Mouse (Mus musculus) heart, adult 2 months (tissue): ENCODE results near the gene 4930451I11Rik. TPM values are rescaled to one million over a fixed set of nuclear protein-coding genes. Genes with fewer than 3 reads are reported as not detected.

Source experiments
- DNase-seq, 2 experiments: peaks; one replicate each; pipeline ENCODE4 v3.0.0; 2021
- H3K27ac ChIP-seq: fragments of 200-600 bp; 2 replicates; pipeline ENCODE4 v1.8.1; 2022
- H3K27me3 ChIP-seq: fragments of 200-500 bp; 2 replicates; pipeline ENCODE4 v1.6.1; 2012; ENCODE audit warnings: mild to moderate bottlenecking, low read length, inconsistent platforms, mixed read lengths; ENCODE audit not compliant: control insufficient read depth, insufficient read depth
- H3K36me3 ChIP-seq: fragments of 200-500 bp; 2 replicates; pipeline ENCODE4 v1.6.1; 2012; ENCODE audit warnings: low read length, inconsistent platforms; ENCODE audit not compliant: control insufficient read depth, insufficient read depth
- H3K4me1 ChIP-seq: fragments of 200-500 bp; 2 replicates; pipeline ENCODE4 v1.6.1; 2011; ENCODE audit warnings: low read length; ENCODE audit not compliant: control insufficient read depth, insufficient read depth
- H3K4me3 ChIP-seq: fragments of 200-600 bp; 2 replicates; pipeline ENCODE4 v1.8.1; 2022
- H3K79me2 ChIP-seq: fragments of 200-500 bp; replicated peaks from 2 replicates; pipeline ENCODE4 v1.6.1; 2012; ENCODE audit warnings: mild to moderate bottlenecking, inconsistent platforms, low read length, moderate library complexity, mixed read lengths; ENCODE audit not compliant: control insufficient read depth, insufficient read depth
- H3K9ac ChIP-seq: fragments of 200-500 bp; 2 replicates; pipeline ENCODE4 v1.6.1; 2012; ENCODE audit warnings: low read depth, mild to moderate bottlenecking, control low read depth, inconsistent platforms, low read length, mixed read lengths
- CTCF ChIP-seq: fragments of 200-600 bp; IDR thresholded peaks from 2 replicates; pipeline ENCODE4 v1.8.1; 2022; ENCODE audit warnings: antibody characterized with exemption, mild to moderate bottlenecking, moderate library complexity
- EP300 ChIP-seq: fragments of 200-500 bp; IDR thresholded peaks from 2 replicates; pipeline ENCODE4 v1.6.1; 2011; ENCODE audit warnings: low read depth, low read length, control low read depth; ENCODE audit not compliant: insufficient read depth
- POLR2A ChIP-seq: fragments of 200-500 bp; IDR thresholded peaks from 2 replicates; pipeline ENCODE4 v1.6.1; 2011; ENCODE audit warnings: mild to moderate bottlenecking, low read depth, low read length, control low read depth; ENCODE audit not compliant: insufficient read depth
- WGBS: fragments of 180-500 bp; shearing (Covaris S2); methylation state at CpG from one replicate; pipeline ENCODE4 v1.1.7; 2018; 5-methylcytosine and 5-hydroxymethylcytosine counted together
- intact Hi-C: fragments of 180-260 bp; cut with DNase I; formaldehyde crosslinking; loops from one replicate; pipeline ENCODE4 v1.15.1; 2025
- polyA plus RNA-seq: library from polyadenylated mRNA; depleted of rRNA; stranded (reverse); fragments of >200 nt; gene quantifications from 2 replicates; pipeline ENCODE4 v1.2.3, GENCODE M21; 2012; rRNA removed
- total RNA-seq, 2 experiments: library from RNA; stranded (reverse); gene quantifications; 2 replicates each; pipeline ENCODE4 v1.2.3; 2021

Gene 4930451I11Rik
- total and polyA plus RNA-seq, 3 experiments, result not detected

- no peak for DNase-seq
- H3K9ac ChIP-seq, result no peak overlapping the region
- no peaks in the 10 kb centered on the region for H3K36me3 ChIP-seq
- no peak overlapping the region for H3K4me3 ChIP-seq
- TF ChIP-seq CTCF (no peak), POLR2A (no peak), EP300 (no peak)
- H3K27me3 ChIP-seq, result no peaks in the 10 kb centered on the region
- WGBS, result 69% methylated on average over 7 of the region's 7 CpGs
- intact Hi-C loops, result loop anchor here (5.0 kb wide), 1 partner anchor 78 kb away; the partner anchor contains the start of genes Hirip3 and Ino80e
- no peaks in the 10 kb centered on the region; the same call in 1 of the 2 replicates for H3K79me2 ChIP-seq
- no peak overlapping the region for H3K27ac ChIP-seq
- H3K4me1 ChIP-seq, result peaks cover 2% of the 10 kb centered on the region; the same call in 1 of the 2 replicates
These were observed 47.0 kb downstream of the 4930451I11Rik start for GRCm38 (mm10) chr7:126784469-126784868.

- intact Hi-C loops, result loop anchor here (5.0 kb wide), 1 partner anchor 80 kb away; the partner anchor contains the start of genes Hirip3 and Ino80e
- 72% methylated on average over 13 of the region's 13 CpGs for WGBS
- TF ChIP-seq EP300, result no peak
- TF ChIP-seq CTCF, result no peak
- TF ChIP-seq POLR2A, result no peak
- Histone ChIP-seq H3K9ac (no peak overlapping the region), H3K36me3 (peaks cover 5% of the 10 kb centered on the region), H3K79me2 (0 out of 2 replicates have a peak, but pooled peaks cover under 1% of the 10 kb centered on the region), H3K4me3 (no peak overlapping the region), H3K27me3 (no peaks in the 10 kb centered on the region), H3K27ac (no peak overlapping the region), H3K4me1 (peaks cover 9% of the 10 kb centered on the region)
- no peak for DNase-seq
These were observed 48.7 kb downstream of the 4930451I11Rik start for GRCm38 (mm10) chr7:126782693-126783092.

- Histone ChIP-seq H3K27me3 (no peaks in the 10 kb centered on the region), H3K4me1 (peaks cover 11% of the 10 kb centered on the region), H3K79me2 (peaks cover 5% of the 10 kb centered on the region), H3K27ac (peak overlapping the region; percentile 36; the same call in 1 of the 2 replicates), H3K9ac (no peak overlapping the region), H3K36me3 (peaks cover 5% of the 10 kb centered on the region), H3K4me3 (no peak overlapping the region)
- no peak for DNase-seq
- intact Hi-C loops, result loop anchor here (2.0 to 5.0 kb wide), 2 partner anchors 17 to 80 kb away; partner anchors contain the start of genes Hirip3 and Ino80e
- no peak for TF ChIP-seq CTCF
- TF ChIP-seq EP300, result no peak
- TF ChIP-seq POLR2A, result no peak
- whole genome bisulfite sequencing, result 57% methylated on average over 11 of the region's 11 CpGs
These were observed 49.6 kb downstream of the 4930451I11Rik start for GRCm38 (mm10) chr7:126781661-126782370.

DNA sequence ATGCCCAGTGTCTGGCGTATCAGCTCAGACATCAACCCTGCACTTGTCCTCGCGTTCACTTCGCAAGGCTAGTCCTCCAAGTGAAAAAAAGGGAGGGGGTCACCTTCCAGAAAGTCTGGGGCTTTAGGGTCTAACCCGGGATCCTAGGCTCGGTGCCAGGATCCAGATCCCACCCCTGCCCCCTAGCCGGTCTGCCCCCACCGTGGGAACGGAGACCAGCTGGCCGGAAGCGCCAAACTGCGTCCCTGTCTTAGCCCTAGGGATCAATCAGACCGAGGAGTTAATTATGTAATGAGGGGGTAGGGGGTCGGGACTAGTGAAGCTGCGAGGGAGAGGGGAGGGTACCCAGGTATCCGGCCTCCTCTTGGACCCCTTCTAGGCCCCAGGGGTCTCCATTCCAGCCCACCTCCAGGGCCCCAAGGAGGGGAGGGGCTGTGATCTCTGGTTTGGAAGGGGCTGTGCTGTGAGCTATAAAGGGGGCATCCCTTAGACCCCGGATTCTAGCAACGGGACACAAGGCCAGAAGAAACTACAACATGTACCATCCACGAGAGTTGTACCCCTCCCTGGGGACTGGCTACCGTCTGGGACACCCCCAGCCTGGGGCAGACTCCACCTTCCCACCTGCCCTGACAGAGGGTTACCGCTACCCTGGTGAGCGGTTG is 50.3 kb downstream of the 4930451I11Rik start, which contains the start of gene Tbx6:
Tbx6 (plus strand) TSS at position 513 of the 665 bp plus-strand sequence.
- no peak for TF ChIP-seq POLR2A
- TF ChIP-seq CTCF, result no peak
- no peak for TF ChIP-seq EP300
- H3K27ac ChIP-seq, result peak within 1 kb of the TSS; percentile 50
- peak within 1 kb of the TSS; percentile 49 for H3K4me3 ChIP-seq
- peaks cover 11% of the 10 kb centered on the region for H3K4me1 ChIP-seq
- H3K9ac ChIP-seq, result peak within 1 kb of the TSS; percentile 36
- DNase-seq, result no peak
- peaks cover 5% of the 10 kb centered on the region for H3K36me3 ChIP-seq
- H3K79me2 ChIP-seq, result peaks cover 5% of the 10 kb centered on the region
- H3K27me3 ChIP-seq, result no peaks in the 10 kb centered on the region
- WGBS, result 10% methylated on average over 22 of the region's 22 CpGs
- intact Hi-C loops, result loop anchor here (2.0 to 5.0 kb wide), 2 partner anchors 18 to 81 kb away; partner anchors contain the start of genes Hirip3 and Ino80e

Other genes starting within 250 kb of the 4930451I11Rik start
Only the 30 nearest of the 32 such genes appear.
- gene Il27, start 236.7 kb downstream of the 4930451I11Rik start, total RNA-seq, result not detected
- not detected in 2 replicates for gene Il27, start 236.7 kb downstream of the 4930451I11Rik start, polyA plus RNA-seq
- 1 to 10 TPM; 4.8 to 6.5 TPM for gene Nupr1, start 200.8 kb downstream of the 4930451I11Rik start, total RNA-seq
- 10.5 and 13.9 TPM in 2 replicates for gene Nupr1, start 200.8 kb downstream of the 4930451I11Rik start, polyA plus RNA-seq
- 10 to 100 TPM; 21.6 to 23.4 TPM for gene Sgf29, start 182.3 kb downstream of the 4930451I11Rik start, total RNA-seq
- 23.7 and 25.5 TPM in 2 replicates for gene Sgf29, start 182.3 kb downstream of the 4930451I11Rik start, polyA plus RNA-seq
- gene Sult1a1, start 155.2 kb downstream of the 4930451I11Rik start, total RNA-seq, result 10 to 100 TPM; 34.1 to 34.3 TPM
- 53.6 and 56.6 TPM in 2 replicates for gene Sult1a1, start 155.2 kb downstream of the 4930451I11Rik start, polyA plus RNA-seq
- gene Bola2, start 136.2 kb downstream of the 4930451I11Rik start, total RNA-seq, result 10 to 100 TPM; 49.7 to 63.7 TPM
- gene Bola2, start 136.2 kb downstream of the 4930451I11Rik start, polyA plus RNA-seq, result 25.9 and 29.1 TPM in 2 replicates
- 1 to 10 TPM; 3.6 to 3.9 TPM for gene Slx1b, start 135.9 kb downstream of the 4930451I11Rik start, total RNA-seq
- 7.8 and 10.3 TPM in 2 replicates for gene Slx1b, start 135.9 kb downstream of the 4930451I11Rik start, polyA plus RNA-seq
- 10 to 100 TPM in 1 of 2 experiments, 1 to 10 TPM in 1; 9.8 to 12.1 TPM for gene Coro1a, start 123.9 kb downstream of the 4930451I11Rik start, total RNA-seq
- 22.2 and 33.7 TPM in 2 replicates for gene Coro1a, start 123.9 kb downstream of the 4930451I11Rik start, polyA plus RNA-seq
- 10 to 100 TPM; 45.9 to 53.1 TPM for gene Mapk3, start 72.0 kb downstream of the 4930451I11Rik start, total RNA-seq
- 111 and 120 TPM in 2 replicates for gene Mapk3, start 72.0 kb downstream of the 4930451I11Rik start, polyA plus RNA-seq
- 1 to 10 TPM; 1.3 TPM for gene Gdpd3, start 65.3 kb downstream of the 4930451I11Rik start, total RNA-seq
- gene Gdpd3, start 65.3 kb downstream of the 4930451I11Rik start, polyA plus RNA-seq, result 4.3 and 75.7 TPM in 2 replicates
- gene Ypel3, start 54.7 kb downstream of the 4930451I11Rik start, total RNA-seq, result 10 to 100 TPM; 60.2 to 89.9 TPM
- 115 and 144 TPM in 2 replicates for gene Ypel3, start 54.7 kb downstream of the 4930451I11Rik start, polyA plus RNA-seq
- gene Tbx6, start 50.2 kb downstream of the 4930451I11Rik start, total RNA-seq, result under 1 TPM; 0.44 to 0.66 TPM
- 2.3 and 2.9 TPM in 2 replicates for gene Tbx6, start 50.2 kb downstream of the 4930451I11Rik start, polyA plus RNA-seq
- 10 to 100 TPM; 31.8 to 31.9 TPM for gene Ppp4c, start 39.1 kb downstream of the 4930451I11Rik start, total RNA-seq
- 65.6 and 99.5 TPM in 2 replicates for gene Ppp4c, start 39.1 kb downstream of the 4930451I11Rik start, polyA plus RNA-seq
- 1 to 10 TPM; 7.4 to 8.8 TPM for gene Fam57b, start 34.0 kb downstream of the 4930451I11Rik start, total RNA-seq
- gene Fam57b, start 34.0 kb downstream of the 4930451I11Rik start, polyA plus RNA-seq, result 9.0 and 12.8 TPM in 2 replicates
- not detected for gene Doc2a, start 15.8 kb upstream of the 4930451I11Rik start, total RNA-seq
- not detected in 2 replicates for gene Doc2a, start 15.8 kb upstream of the 4930451I11Rik start, polyA plus RNA-seq
- gene Hirip3, start 30.3 kb upstream of the 4930451I11Rik start, total RNA-seq, result 1 to 10 TPM; 5.7 to 6.3 TPM
- gene Hirip3, start 30.3 kb upstream of the 4930451I11Rik start, polyA plus RNA-seq, result 3.6 and 4.4 TPM in 2 replicates
- 10 to 100 TPM; 16.8 to 18.3 TPM for gene Ino80e, start 30.7 kb upstream of the 4930451I11Rik start, total RNA-seq
- gene Ino80e, start 30.7 kb upstream of the 4930451I11Rik start, polyA plus RNA-seq, result 25.9 and 29.6 TPM in 2 replicates
- 10 to 100 TPM; 37.4 to 39.8 TPM for gene Taok2, start 53.1 kb upstream of the 4930451I11Rik start, total RNA-seq
- 43.1 and 44.7 TPM in 2 replicates for gene Taok2, start 53.1 kb upstream of the 4930451I11Rik start, polyA plus RNA-seq
- gene Tmem219, start 91.3 kb upstream of the 4930451I11Rik start, total RNA-seq, result 10 to 100 TPM in 1 of 2 experiments, 1 to 10 TPM in 1; 8.6 to 12.0 TPM
- gene Tmem219, start 91.3 kb upstream of the 4930451I11Rik start, polyA plus RNA-seq, result 27.1 and 33.6 TPM in 2 replicates
- gene Kctd13, start 97.2 kb upstream of the 4930451I11Rik start, total RNA-seq, result 1 to 10 TPM; 6.7 TPM
- 12.7 and 13.7 TPM in 2 replicates for gene Kctd13, start 97.2 kb upstream of the 4930451I11Rik start, polyA plus RNA-seq
- gene Asphd1, start 117.9 kb upstream of the 4930451I11Rik start, total RNA-seq, result not detected
- 0.08 and 0.29 TPM in 2 replicates for gene Asphd1, start 117.9 kb upstream of the 4930451I11Rik start, polyA plus RNA-seq
- 1 to 10 TPM; 5.6 to 6.1 TPM for gene Sez6l2, start 118.9 kb upstream of the 4930451I11Rik start, total RNA-seq
- 5.0 and 5.4 TPM in 2 replicates for gene Sez6l2, start 118.9 kb upstream of the 4930451I11Rik start, polyA plus RNA-seq
- gene Cdipt, start 144.3 kb upstream of the 4930451I11Rik start, total RNA-seq, result 10 to 100 TPM; 44.4 to 45.9 TPM
- gene Cdipt, start 144.3 kb upstream of the 4930451I11Rik start, polyA plus RNA-seq, result 133 and 170 TPM in 2 replicates
- gene Cdiptos, start 144.5 kb upstream of the 4930451I11Rik start, total RNA-seq, result under 1 TPM in 1 of 2 experiments, not detected in 1; 0.39 TPM
- gene Cdiptos, start 144.5 kb upstream of the 4930451I11Rik start, polyA plus RNA-seq, result 2.0 and 2.5 TPM in 2 replicates
- 10 to 100 TPM; 50.4 to 59.1 TPM for gene Mvp, start 183.0 kb upstream of the 4930451I11Rik start, total RNA-seq
- gene Mvp, start 183.0 kb upstream of the 4930451I11Rik start, polyA plus RNA-seq, result 48.8 and 50.7 TPM in 2 replicates
- not detected for gene Pagr1b, start 184.8 kb upstream of the 4930451I11Rik start, total RNA-seq
- gene Pagr1b, start 184.8 kb upstream of the 4930451I11Rik start, polyA plus RNA-seq, result not detected in 2 replicates
- 10 to 100 TPM; 12.8 to 21.4 TPM for gene Pagr1a, start 185.7 kb upstream of the 4930451I11Rik start, total RNA-seq
- gene Pagr1a, start 185.7 kb upstream of the 4930451I11Rik start, polyA plus RNA-seq, result 3.6 and 4.3 TPM in 2 replicates
- 10 to 100 TPM; 15.9 to 25.8 TPM for gene Gm42742, start 189.5 kb upstream of the 4930451I11Rik start, total RNA-seq
- 21.7 and 24.3 TPM in 2 replicates for gene Gm42742, start 189.5 kb upstream of the 4930451I11Rik start, polyA plus RNA-seq
- gene Prrt2, start 189.6 kb upstream of the 4930451I11Rik start, total RNA-seq, result under 1 TPM; 0.63 to 0.77 TPM
- gene Prrt2, start 189.6 kb upstream of the 4930451I11Rik start, polyA plus RNA-seq, result 5.7 and 8.0 TPM in 2 replicates
- 10 to 100 TPM; 56.5 to 59.8 TPM for gene Maz, start 195.4 kb upstream of the 4930451I11Rik start, total RNA-seq
- 53.7 and 57.1 TPM in 2 replicates for gene Maz, start 195.4 kb upstream of the 4930451I11Rik start, polyA plus RNA-seq
- under 1 TPM; 0.65 to 0.84 TPM for gene Kif22, start 210.8 kb upstream of the 4930451I11Rik start, total RNA-seq
- 0.39 and 0.59 TPM in 2 replicates for gene Kif22, start 210.8 kb upstream of the 4930451I11Rik start, polyA plus RNA-seq